Mouse (Mus musculus): ENCODE results near the gene Slc2a13. TPM values are rescaled to one million over a fixed set of nuclear protein-coding genes. Genes with fewer than 3 reads are reported as not detected.

The Slc2a13 gene
- total RNA-seq, 4 experiments from 2014 or later, result 89.4 to 110 (median 99.6) TPM

GRCm38 (mm10) chr15:91377568-91377967, 195.5 kb downstream of the Slc2a13 start:
- no peak for DNase-seq (ENCODE audit: low spot score in 2 of 2)

DNA sequence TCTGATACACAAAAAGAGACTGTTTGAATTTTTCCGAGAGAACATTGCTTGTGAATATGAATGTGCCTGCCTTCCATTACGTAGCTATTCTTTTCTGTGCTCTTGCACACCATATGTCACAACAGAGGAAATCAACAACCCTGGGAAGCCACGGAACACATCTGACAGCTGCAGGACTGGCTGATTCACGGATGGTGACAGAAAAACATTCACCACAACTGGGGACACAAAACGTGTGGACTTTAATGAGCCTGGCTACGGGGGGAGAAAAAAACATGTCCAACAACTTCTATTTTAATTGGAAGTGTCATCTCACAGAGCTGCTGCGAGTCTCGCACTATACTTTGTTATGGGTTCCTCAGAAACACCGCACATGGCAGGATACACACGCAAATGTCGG, 196.0 kb downstream of the Slc2a13 start:
- DNase-seq (ENCODE audit: low spot score in 2 of 2), result peak in 1 of 2 experiments; percentile 47

GRCm38 (mm10) chr15:91374441-91374840, 198.6 kb downstream of the Slc2a13 start:
- no peak for DNase-seq (ENCODE audit: low spot score in 2 of 2)

- DNase-seq (ENCODE audit: low spot score in 2 of 2), result peak; percentile 44 to 72
These were observed 199.9 kb downstream of the Slc2a13 start for GRCm38 (mm10) chr15:91373203-91373584.

GRCm38 (mm10) chr15:91372464-91373202, 200.4 kb downstream of the Slc2a13 start:
- no peak for DNase-seq (ENCODE audit: low spot score in 2 of 2)

DNA sequence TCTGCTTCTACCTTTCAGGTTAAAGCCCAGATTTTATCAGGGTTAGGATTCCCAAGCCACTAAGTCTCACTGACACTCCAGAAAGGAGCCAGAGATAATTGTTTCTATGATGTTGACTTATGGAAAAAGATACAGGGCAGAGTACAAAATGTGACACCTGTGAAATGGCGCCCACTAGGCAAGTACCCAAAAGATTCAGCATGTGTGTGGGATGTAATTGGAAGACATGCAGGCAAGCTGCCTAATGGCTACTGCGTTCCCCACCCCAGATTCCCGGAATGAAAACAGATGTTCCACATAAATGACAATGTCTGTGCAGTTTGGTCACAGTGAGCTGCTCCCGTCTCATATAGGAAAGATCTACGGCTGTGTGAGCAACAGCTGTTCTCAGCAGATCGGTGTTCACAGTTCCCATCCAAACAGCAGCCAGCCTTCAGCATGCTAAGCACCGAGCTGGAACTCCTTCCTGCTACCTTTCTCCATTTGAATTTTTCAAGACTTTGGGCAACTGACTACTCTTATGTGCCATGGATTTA, 201.1 kb downstream of the Slc2a13 start:
- peak in 1 of 2 experiments; percentile 27 for DNase-seq (ENCODE audit: low spot score in 2 of 2)

DNA sequence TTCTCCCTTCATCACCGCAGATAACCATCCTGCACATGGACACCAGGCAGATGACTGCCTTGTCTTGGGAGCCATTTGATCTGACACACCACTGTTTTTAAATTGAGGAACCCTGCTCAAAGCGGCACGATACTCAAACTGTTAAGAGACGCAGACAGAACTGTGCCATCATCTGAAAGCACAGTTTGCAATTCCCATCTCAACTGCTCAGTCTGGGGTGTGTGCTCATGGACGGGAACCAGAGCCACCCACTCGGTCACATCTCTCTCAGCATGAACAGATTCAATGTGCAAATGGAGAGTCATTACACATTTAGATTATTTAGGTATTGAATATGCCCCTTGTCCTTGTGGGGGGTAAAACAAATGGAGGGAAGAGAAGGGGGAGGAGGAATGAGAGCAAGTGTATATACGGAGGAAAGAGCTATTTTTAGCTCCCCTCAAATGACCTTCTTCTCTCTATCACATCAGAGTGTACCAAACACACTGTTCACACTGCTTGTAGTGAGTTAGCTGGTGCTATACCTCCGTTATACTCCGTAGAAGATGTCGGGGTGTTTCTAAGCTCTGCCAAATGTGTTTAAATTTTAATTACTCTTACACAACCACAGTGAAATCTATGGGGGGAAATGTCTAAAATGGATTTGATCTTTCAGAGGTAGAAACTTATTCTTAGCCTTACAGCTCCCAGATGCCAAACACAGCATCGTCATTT, 203.2 kb downstream of the Slc2a13 start:
- no peak for DNase-seq (ENCODE audit: low spot score in 2 of 2)

DNA sequence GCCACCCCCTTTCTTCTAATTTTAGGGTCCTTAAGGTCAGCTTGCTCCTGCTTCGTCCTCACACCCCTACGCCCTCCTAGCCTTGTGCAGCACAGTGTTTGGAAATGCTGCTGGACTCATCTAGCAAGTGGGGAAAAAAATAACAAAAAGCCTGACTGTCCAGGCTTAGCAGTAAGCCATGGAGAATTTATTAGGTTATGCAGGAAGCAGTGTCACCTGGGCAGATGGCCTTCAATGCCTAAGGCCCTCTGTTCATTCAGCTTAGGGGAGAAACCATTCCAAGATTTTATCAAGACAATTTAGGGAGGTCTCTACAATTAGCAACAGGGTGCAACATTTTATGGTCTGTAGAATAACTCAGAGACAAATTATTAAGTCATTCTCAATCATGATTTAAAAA, 212.6 kb downstream of the Slc2a13 start:
- no peak for DNase-seq (ENCODE audit: low spot score in 2 of 2)

- DNase-seq (ENCODE audit: low spot score in 2 of 2), result no peak
These were observed 222.1 kb downstream of the Slc2a13 start for GRCm38 (mm10) chr15:91351006-91351405.

- no peak for DNase-seq (ENCODE audit: low spot score in 2 of 2)
These were observed 234.7 kb downstream of the Slc2a13 start for GRCm38 (mm10) chr15:91338350-91338749.

DNA sequence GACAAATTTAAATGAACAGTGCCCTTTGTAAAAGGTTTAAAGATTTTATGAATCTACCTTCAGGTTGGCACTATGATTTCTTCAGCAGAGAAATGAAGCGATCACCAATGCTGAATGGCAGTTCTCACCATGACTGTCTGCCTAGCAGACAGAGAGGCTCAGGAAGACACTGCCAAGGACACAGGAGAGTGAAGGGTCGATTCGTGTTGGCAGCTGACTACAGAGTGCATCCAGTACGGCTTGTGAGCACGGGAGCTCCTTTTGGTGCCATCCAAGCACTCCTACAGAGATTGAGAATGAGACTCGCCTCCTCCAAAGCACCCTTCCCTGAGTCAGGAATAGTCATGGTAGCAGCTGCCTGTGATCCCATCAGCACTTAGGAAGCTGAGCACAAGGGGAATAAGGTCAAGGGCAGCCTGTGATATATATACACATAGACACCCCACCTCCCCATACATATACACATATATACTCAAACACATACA, 238.6 kb downstream of the Slc2a13 start:
- no peak for DNase-seq (ENCODE audit: low spot score in 2 of 2)

- DNase-seq (ENCODE audit: low spot score in 2 of 2), result no peak
These were observed 245.3 kb downstream of the Slc2a13 start for GRCm38 (mm10) chr15:91327748-91328147.

DNA sequence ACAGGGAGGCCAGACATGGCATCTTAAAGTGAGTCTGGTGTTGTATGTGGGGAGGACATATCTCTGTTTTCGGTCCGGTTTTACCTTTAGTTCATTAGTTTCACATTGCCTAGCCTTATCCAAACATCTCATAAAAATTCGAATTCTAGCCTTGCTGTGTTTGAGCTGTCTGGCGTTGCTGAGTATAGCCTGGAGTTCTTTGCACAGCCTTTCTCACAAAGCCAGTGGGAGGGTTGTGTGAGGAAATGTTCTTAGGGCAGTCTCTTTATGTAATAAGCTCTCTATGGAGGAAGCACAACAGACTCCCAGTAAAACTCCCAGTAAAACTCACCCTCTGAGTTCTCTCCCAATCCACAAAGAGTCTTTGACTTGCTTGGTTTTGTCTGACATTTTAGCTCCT, 246.0 kb downstream of the Slc2a13 start:
- peak in 1 of 2 experiments; percentile 47 for DNase-seq (ENCODE audit: low spot score in 2 of 2)

DNA sequence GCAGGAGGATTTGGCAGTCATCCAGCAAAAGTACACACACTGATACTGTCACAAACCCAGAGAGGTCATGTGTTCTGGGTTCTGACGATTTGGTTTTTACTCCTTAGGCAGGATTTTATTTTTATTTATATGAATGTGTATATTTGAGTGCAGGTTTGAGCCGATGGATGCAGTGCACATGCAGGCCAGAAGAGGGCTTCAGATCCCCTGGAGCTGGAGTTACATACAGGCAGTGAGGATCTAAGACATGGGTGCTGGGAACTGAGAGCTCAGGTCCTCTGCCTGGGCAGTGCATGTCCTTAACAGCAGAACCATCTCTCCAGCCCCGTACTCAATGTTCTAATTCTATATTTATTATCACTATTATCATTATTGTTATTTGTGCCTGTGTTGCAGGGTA, 253.7 kb downstream of the Slc2a13 start:
- no peak for DNase-seq (ENCODE audit: low spot score in 2 of 2)

GRCm38 (mm10) chr15:91316964-91317363, 256.1 kb downstream of the Slc2a13 start:
- DNase-seq (ENCODE audit: low spot score in 2 of 2), result peak in 1 of 2 experiments; percentile 32

- DNase-seq (ENCODE audit: low spot score in 2 of 2), result no peak
These were observed 258.4 kb downstream of the Slc2a13 start for GRCm38 (mm10) chr15:91314402-91315318.

- no peak for DNase-seq (ENCODE audit: low spot score in 2 of 2)
These were observed 268.7 kb downstream of the Slc2a13 start for GRCm38 (mm10) chr15:91304296-91304852.

GRCm38 (mm10) chr15:91301366-91301765, 271.7 kb downstream of the Slc2a13 start:
- peak; percentile 73 to 97 for DNase-seq (ENCODE audit: low spot score in 2 of 2)

- DNase-seq (ENCODE audit: low spot score in 2 of 2), result no peak
These were observed 273.7 kb downstream of the Slc2a13 start for GRCm38 (mm10) chr15:91299319-91299835.

GRCm38 (mm10) chr15:91283418-91283817, 289.6 kb downstream of the Slc2a13 start:
- DNase-seq (ENCODE audit: low spot score in 2 of 2), result no peak

DNA sequence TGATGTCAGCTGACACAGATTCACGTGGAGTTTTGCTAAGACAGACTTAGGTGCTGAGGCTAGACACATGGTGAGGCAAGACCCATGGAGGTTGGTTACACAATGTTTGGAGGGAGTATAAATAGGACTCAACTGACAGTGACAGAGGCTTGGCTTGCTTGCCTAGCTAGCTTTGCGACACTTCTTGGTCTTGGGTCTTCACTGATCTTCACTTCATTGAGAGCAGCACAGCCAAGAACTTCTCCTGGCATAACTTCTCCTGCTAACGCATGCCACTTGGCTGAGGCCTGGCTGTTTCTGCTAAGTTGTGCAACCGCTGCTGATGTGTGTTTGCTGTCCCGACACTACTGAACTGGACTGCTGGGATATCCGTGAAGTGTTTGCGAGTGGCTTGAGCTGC, 290.2 kb downstream of the Slc2a13 start:
- no peak for DNase-seq (ENCODE audit: low spot score in 2 of 2)

Measured in left cerebral cortex, adult 8-10 months (tissue).